Mouse (Mus musculus) intestine, embryonic 16.5 days (tissue): ENCODE results near the gene Cln3. TPM values are rescaled to one million over a fixed set of nuclear protein-coding genes. Genes with fewer than 3 reads are reported as not detected.

Experiments
- ATAC-seq: fragments of 200-750 bp; cut with Nextera tagmentation; 2 replicates; pipeline ENCODE4 v1.8.0; 2017; ENCODE audit warnings: moderate TSS enrichment, moderate library complexity
- H3K27ac ChIP-seq: fragments of 300-500 bp; sonication (generic); 2 replicates; pipeline ENCODE4 v1.5.1; 2014; ENCODE audit warnings: mild to moderate bottlenecking, low read length
- H3K27me3 ChIP-seq: fragments of 300-500 bp; sonication (generic); replicated peaks from 2 replicates; pipeline ENCODE4 v1.6.1; 2014; ENCODE audit warnings: low read length, control low read depth, mixed read lengths; ENCODE audit not compliant: control insufficient read depth, insufficient read depth
- H3K36me3 ChIP-seq: fragments of 300-500 bp; sonication (generic); 2 replicates; pipeline ENCODE4 v1.6.1; 2014; ENCODE audit warnings: low read length, control low read depth; ENCODE audit not compliant: control insufficient read depth, insufficient read depth
- H3K4me1 ChIP-seq: fragments of 300-500 bp; sonication (generic); 2 replicates; pipeline ENCODE4 v1.6.1; 2014; ENCODE audit warnings: low read length, control low read depth, mixed read lengths; ENCODE audit not compliant: control insufficient read depth, insufficient read depth
- H3K4me2 ChIP-seq: fragments of 300-500 bp; sonication (generic); 2 replicates; pipeline ENCODE4 v1.6.1; 2014; ENCODE audit warnings: low read depth, low read length, control low read depth
- H3K4me3 ChIP-seq: fragments of 300-500 bp; sonication (generic); 2 replicates; pipeline ENCODE4 v1.5.1; 2014; ENCODE audit warnings: mild to moderate bottlenecking, low read length
- H3K9ac ChIP-seq: fragments of 300-500 bp; sonication (generic); 2 replicates; pipeline ENCODE4 v1.6.1; 2014; ENCODE audit warnings: low read depth, low read length
- H3K9me3 ChIP-seq: fragments of 300-500 bp; sonication (generic); 2 replicates; pipeline ENCODE4 v1.6.1; 2016; ENCODE audit warnings: low read length, control low read depth; ENCODE audit not compliant: control insufficient read depth
- WGBS: fragments of 180-500 bp; shearing (Covaris S2); extraction: QIAGEN DNeasy Blood & Tissue Kit; methylation state at CpG from one replicate; pipeline ENCODE4 v1.1.7; 2014; 5-methylcytosine and 5-hydroxymethylcytosine counted together
- polyA plus RNA-seq: library from polyadenylated mRNA; unstranded; fragments of >200 nt; fragmentation: Nextera tagmentation; extraction: Ambion mirVana; gene quantifications from 2 replicates; pipeline ENCODE4 v1.2.1, GENCODE M21; 2015

Cln3 gene
- polyA plus RNA-seq, 1 experiment from 2014 or later, result 44.7 TPM

GRCm38 (mm10) chr7:126601896-126602295 is 16.3 kb upstream of the Cln3 start:
- H3K36me3 ChIP-seq, result no peaks in the 10 kb centered on the region
- no peaks in the 10 kb centered on the region for H3K27me3 ChIP-seq
- H3K9me3 ChIP-seq, result no peaks in the 10 kb centered on the region
- no peak overlapping the region for H3K4me2 ChIP-seq
- no peak overlapping the region for H3K4me3 ChIP-seq
- 42% methylated on average over 5 of the region's 5 CpGs for WGBS
- no peaks in the 10 kb centered on the region; the same call in 1 of the 2 replicates for H3K4me1 ChIP-seq
- no peak for ATAC-seq
- H3K9ac ChIP-seq, result no peak overlapping the region
- H3K27ac ChIP-seq, result no peak overlapping the region

- Histone ChIP-seq H3K9me3 (no peaks in the 10 kb centered on the region), H3K36me3 (no peaks in the 10 kb centered on the region), H3K9ac (no peak overlapping the region), H3K27me3 (no peaks in the 10 kb centered on the region), H3K4me2 (no peak overlapping the region), H3K4me3 (no peak overlapping the region), H3K4me1 (no peaks in the 10 kb centered on the region), H3K27ac (no peak overlapping the region)
- no peak for ATAC-seq
- WGBS, result 79% methylated on average over 6 of the region's 6 CpGs
These were observed 13.3 kb upstream of the Cln3 start for GRCm38 (mm10) chr7:126598919-126599318.

GRCm38 (mm10) chr7:126596414-126596813 is 10.8 kb upstream of the Cln3 start:
- peak; percentile 50; the same call in 1 of the 2 replicates for ATAC-seq
- no peaks in the 10 kb centered on the region for H3K4me1 ChIP-seq
- no peak overlapping the region for H3K9ac ChIP-seq
- no peaks in the 10 kb centered on the region for H3K27me3 ChIP-seq
- H3K4me3 ChIP-seq, result no peak overlapping the region
- H3K36me3 ChIP-seq, result no peaks in the 10 kb centered on the region
- H3K27ac ChIP-seq, result no peak overlapping the region
- no peak overlapping the region for H3K4me2 ChIP-seq
- 44% methylated on average over 6 of the region's 6 CpGs for WGBS
- H3K9me3 ChIP-seq, result no peaks in the 10 kb centered on the region

- no peak overlapping the region for H3K27ac ChIP-seq
- ATAC-seq, result no peak
- H3K9ac ChIP-seq, result no peak overlapping the region
These were observed 10.3 kb upstream of the Cln3 start for GRCm38 (mm10) chr7:126595890-126596289.

GRCm38 (mm10) chr7:126594862-126595561 is 9.4 kb upstream of the Cln3 start, which contains the start of gene Il27:
Gene Il27, minus strand, starts transcription at chr7:126594941.
- H3K4me3 ChIP-seq, result no peak within 1 kb of the TSS
- no peak within 1 kb of the TSS for H3K4me2 ChIP-seq
- H3K4me1 ChIP-seq, result no peaks in the 10 kb centered on the region
- no peaks in the 10 kb centered on the region for H3K27me3 ChIP-seq
- H3K36me3 ChIP-seq, result no peaks in the 10 kb centered on the region
- ATAC-seq, result no peak
- H3K9me3 ChIP-seq, result no peaks in the 10 kb centered on the region
- no peak within 1 kb of the TSS for H3K9ac ChIP-seq
- H3K27ac ChIP-seq, result no peak within 1 kb of the TSS
- WGBS, result 85% methylated on average over 11 of the region's 11 CpGs

More at GRCm38 (mm10) chr7:126595890-126596289, 10.3 kb upstream of the Cln3 start:
- Histone ChIP-seq H3K27me3 (no peaks in the 10 kb centered on the region), H3K4me1 (no peaks in the 10 kb centered on the region), H3K9me3 (no peaks in the 10 kb centered on the region), H3K4me2 (no peak overlapping the region), H3K36me3 (no peaks in the 10 kb centered on the region), H3K4me3 (no peak overlapping the region)
- WGBS, result 75% methylated on average over 5 of the region's 5 CpGs

GRCm38 (mm10) chr7:126587779-126588178 is 2.2 kb upstream of the Cln3 start:
- H3K4me1 ChIP-seq, result peaks cover 4% of the 10 kb centered on the region
- H3K9ac ChIP-seq, result peak overlapping the region; percentile 34
- no peaks in the 10 kb centered on the region for H3K9me3 ChIP-seq
- H3K4me3 ChIP-seq, result no peak overlapping the region
- 8% methylated on average over 16 of the region's 16 CpGs for WGBS
- H3K36me3 ChIP-seq, result no peaks in the 10 kb centered on the region
- ATAC-seq, result peak; percentile 41; the same call in 1 of the 2 replicates
- no peak overlapping the region for H3K27ac ChIP-seq
- H3K4me2 ChIP-seq, result no peak overlapping the region
- no peaks in the 10 kb centered on the region for H3K27me3 ChIP-seq

- Histone ChIP-seq H3K27me3 (no peaks in the 10 kb centered on the region), H3K36me3 (no peaks in the 10 kb centered on the region), H3K4me1 (peaks cover 7% of the 10 kb centered on the region), H3K9ac (no peak overlapping the region; the same call in 1 of the 2 replicates), H3K9me3 (no peaks in the 10 kb centered on the region), H3K4me2 (no peak overlapping the region), H3K27ac (no peak overlapping the region), H3K4me3 (no peak overlapping the region)
- 49% methylated on average over 8 of the region's 8 CpGs for WGBS
- ATAC-seq, result no peak
These were observed 1.2 kb upstream of the Cln3 start for GRCm38 (mm10) chr7:126586839-126587238.

GRCm38 (mm10) chr7:126584506-126584977 is 1.1 kb downstream of the Cln3 start, which contains the start of gene Apobr:
Gene Apobr, plus strand, starts transcription at chr7:126584942.
- H3K4me3 ChIP-seq, result peak within 1 kb of the TSS; percentile 63
- peak within 1 kb of the TSS; percentile 1; the same call in 1 of the 2 replicates for H3K27ac ChIP-seq
- no peaks in the 10 kb centered on the region for H3K9me3 ChIP-seq
- H3K9ac ChIP-seq, result no peak within 1 kb of the TSS; the same call in 1 of the 2 replicates
- H3K36me3 ChIP-seq, result no peaks in the 10 kb centered on the region
- no peak for ATAC-seq
- H3K27me3 ChIP-seq, result no peaks in the 10 kb centered on the region
- H3K4me2 ChIP-seq, result peak within 1 kb of the TSS; percentile 76
- 81% methylated on average over 8 of the region's 8 CpGs for WGBS
- peaks cover 7% of the 10 kb centered on the region for H3K4me1 ChIP-seq

- peaks cover 7% of the 10 kb centered on the region for H3K4me1 ChIP-seq
- WGBS, result 52% methylated on average over 6 of the region's 6 CpGs
- H3K4me3 ChIP-seq, result peak overlapping the region; percentile 63
- peak overlapping the region; percentile 76 for H3K4me2 ChIP-seq
- no peaks in the 10 kb centered on the region for H3K9me3 ChIP-seq
- peak overlapping the region; percentile 71 for H3K9ac ChIP-seq
- ATAC-seq, result no peak
- no peaks in the 10 kb centered on the region for H3K27me3 ChIP-seq
- peak overlapping the region; percentile 84; the same call in 1 of the 2 replicates for H3K27ac ChIP-seq
- no peaks in the 10 kb centered on the region for H3K36me3 ChIP-seq
These were observed 1.9 kb downstream of the Cln3 start for GRCm38 (mm10) chr7:126583761-126584160.
